Mouse (Mus musculus): ENCODE data around the gene Mier1.

- no peak for TF ChIP-seq MAFK (IDR thresholded peaks at IDR 0.05; ENCODE audit: insufficient read depth, low read depth, low read length)
- TF ChIP-seq ZC3H11A (IDR thresholded peaks at IDR 0.05; ENCODE audit: borderline replicate concordance, low read depth, low read length): no peak
- TF ChIP-seq ZNF384 (IDR thresholded peaks at IDR 0.05; ENCODE audit: low read depth, low read length): no peak
Observed at GRCm38 (mm10) chr4:103064976-103065375, 49.2 kb upstream of the Mier1 start.
